ENCODE assay signal across 8 mouse cellular contexts in genomic region chr5:32593793-32594192, GRCm38 (mm10). TPM values are rescaled to one million over a fixed set of nuclear protein-coding genes. Genes with fewer than 3 reads are reported as not detected.
DNase-seq lines count a peak whose midpoint lies in the region; ATAC-seq and TF ChIP-seq lines count a peak whose summit lies in the region.

No protein-coding gene starts in this region.

- H3K27ac ChIP-seq in kidney, postnatal 0 days, result no peak overlapping the region

- H3K27me3 ChIP-seq in kidney, postnatal 0 days (ENCODE audit: insufficient read depth, low read length), result no peaks in the 10 kb centered on the region

- no peak for ATAC-seq in kidney, postnatal 0 days (replicated peaks; ENCODE audit: low FRiP score, low read depth)

- peak; percentile 10 to 20 for DNase-seq in cerebellum, adult 18-20 months
- DNase-seq in cerebellum, adult 11-12 months, result no peak
- peak; percentile 67 for DNase-seq in kidney, postnatal 0 days (ENCODE audit: low spot score)
- DNase-seq in kidney, postnatal 4 days, result no peak
- peak; percentile 42 for DNase-seq in ES-CJ7 (ENCODE audit: low read depth, low spot score)
- DNase-seq in forelimb bud, embryonic 11.5 days (ENCODE audit: low read depth, low spot score), result peak; percentile 23
- DNase-seq in adrenal gland, adult 2 months, result no peak
- no peak for DNase-seq in adrenal gland, postnatal 10 days

- WGBS in kidney, postnatal 0 days, result 16% methylated on average over 4 of the region's 4 CpGs

- TF ChIP-seq CTCF in kidney, postnatal 0 days (IDR thresholded peaks at IDR 0.05; ENCODE audit: low read depth), result peak; percentile 81

- H3K9me3 ChIP-seq in kidney, postnatal 0 days (replicated peaks; ENCODE audit: low read length), result no peaks in the 10 kb centered on the region

- H3K4me2 ChIP-seq in kidney, postnatal 0 days (ENCODE audit: low read length), result no peak overlapping the region

- no peak overlapping the region for H3K9ac ChIP-seq in kidney, postnatal 0 days (ENCODE audit: low read depth, low read length)

- no peaks in the 10 kb centered on the region for H3K4me1 ChIP-seq in kidney, postnatal 0 days (replicated peaks; ENCODE audit: insufficient read depth, low read length)

- H3K36me3 ChIP-seq in kidney, postnatal 0 days (ENCODE audit: insufficient read depth, low read length), result no peaks in the 10 kb centered on the region

- no peak overlapping the region for H3K4me3 ChIP-seq in kidney, postnatal 0 days (replicated peaks; ENCODE audit: low read depth, low read length)

RNA-seq across cellular contexts. Expression of gene Yes1, which starts 17.2 kb away (rescaled TPM):
- polyA plus RNA-seq in kidney, postnatal 0 days (2015; fragmentation: Nextera tagmentation; extraction: Ambion mirVana), result 25.8 and 28.0 TPM in 2 replicates
- 10 to 100 TPM; 42.3 to 43.3 TPM for total RNA-seq in adrenal gland, adult 2 months (2021)
- polyA plus RNA-seq in adrenal gland, adult 2 months (2012; rRNA removed), result 5.4 and 5.5 TPM in 2 replicates
- 10 to 100 TPM; 43.1 to 44.3 TPM for total RNA-seq in adrenal gland, postnatal 10 days (2021)

Comparison
In these comparisons a context has a peak if more than half of its experiments do, and no peak if none do; other contexts are left out.
1. DNase-seq: peak in cerebellum, adult 18-20 months (2 of 2), kidney, postnatal 0 days (single experiment), ES-CJ7 (single experiment) and forelimb bud, embryonic 11.5 days (single experiment); none in cerebellum, adult 11-12 months (single experiment), kidney, postnatal 4 days (0 of 2), adrenal gland, adult 2 months (single experiment) and adrenal gland, postnatal 10 days (single experiment).